Mouse (Mus musculus): ENCODE results near the gene Rnf212b.

DNA sequence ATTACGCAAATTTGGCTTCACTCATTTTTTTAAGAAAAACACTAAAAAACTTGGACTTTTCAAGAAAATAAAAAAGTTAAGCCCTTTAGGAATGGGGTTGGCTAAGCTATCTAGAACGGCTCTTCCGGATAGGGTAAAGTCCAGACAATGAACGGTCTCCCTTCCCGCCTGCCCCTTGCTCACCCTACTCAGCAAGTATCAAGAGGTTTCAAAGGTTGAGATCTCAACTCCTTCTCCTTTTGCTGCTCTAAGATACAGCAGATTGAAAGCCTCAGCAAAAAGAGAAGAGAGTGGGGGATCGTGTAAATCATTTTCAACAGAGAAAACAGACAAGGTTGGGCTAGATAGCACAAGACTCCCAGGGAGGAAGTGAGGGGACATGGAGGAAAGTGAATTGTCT lies 31.0 kb upstream of the Rnf212b start:
- TF ChIP-seq GATA1 (IDR thresholded peaks at IDR 0.05; ENCODE audit: borderline replicate concordance, low read length) (no peak), FLI1 (IDR thresholded peaks at IDR 0.05; ENCODE audit: low read length) (no peak)
